Mouse (Mus musculus): ENCODE measurements around the gene Zfp958. TPM values are rescaled to one million over a fixed set of nuclear protein-coding genes. Genes with fewer than 3 reads are reported as not detected.
"Not testable (repeated sequence)": the region's sequence is repeated elsewhere in the genome, so short reads cannot be mapped to it uniquely, and the experiment has no call there.

Gene Zfp958
- total and polyA plus RNA-seq, 3 experiments, result 5.6 to 206 (median 10.7) TPM

- Histone ChIP-seq H3K9me3 (replicated peaks; ENCODE audit: insufficient read depth, low read length) (no peaks in the 10 kb centered on the region), H3K27ac (ENCODE audit: control insufficient read depth, low read depth, low read length) (no peak overlapping the region), H3K9ac (ENCODE audit: control insufficient read depth, low read depth, low read length, poor library complexity, severe bottlenecking) (no peak overlapping the region), H3K4me1 (ENCODE audit: control insufficient read depth in 1 of 2, insufficient read depth in 2 of 2, low read length in 2 of 2) (peaks cover 0 to 3% of the 10 kb centered on the region in 2 experiments; a peak in 1 of 4 replicates), H3K79me2 (ENCODE audit: control insufficient read depth, insufficient read depth, low read length, poor library complexity) (peaks cover 11% of the 10 kb centered on the region), H3K4me3 (ENCODE audit: control insufficient read depth in 1 of 2, insufficient read depth in 1 of 2, low read depth in 2 of 2, low read length in 2 of 2) (no peak overlapping the region), H3K36me3 (ENCODE audit: control insufficient read depth in 1 of 2, insufficient read depth in 2 of 2, low read length in 2 of 2) (peaks cover 0 to 2% of the 10 kb centered on the region in 2 experiments; a peak in 2 of 4 replicates), H3K27me3 (ENCODE audit: control insufficient read depth in 1 of 2, insufficient read depth in 2 of 2, low read length in 2 of 2) (no peaks in the 10 kb centered on the region)
- DNase-seq (ENCODE audit: low read depth, low spot score), result no peak
- TF ChIP-seq MAFK (IDR thresholded peaks at IDR 0.05; ENCODE audit: borderline replicate concordance, low read depth, low read length) (no peak), CHD2 (IDR thresholded peaks at IDR 0.05; ENCODE audit: low read length) (no peak), MYC (IDR thresholded peaks at IDR 0.05; ENCODE audit: low read depth, low read length) (no peak), HCFC1 (IDR thresholded peaks at IDR 0.05; ENCODE audit: low read depth, low read length) (no peak), MYB (IDR thresholded peaks at IDR 0.05; ENCODE audit: low read depth, low read length) (no peak), ZC3H11A (IDR thresholded peaks at IDR 0.05; ENCODE audit: low read depth, low read length) (no peak), POLR2AphosphoS2 (IDR thresholded peaks at IDR 0.05; ENCODE audit: low read length) (no peak), SMC3 (IDR thresholded peaks at IDR 0.05; ENCODE audit: low read depth, low read length) (no peak), CTCF (IDR thresholded peaks at IDR 0.05 in 2 of 3, conservative IDR thresholded peaks at IDR 0.05 in 1 of 3; ENCODE audit: control insufficient read depth in 1 of 3, insufficient read depth in 1 of 3, low read depth in 2 of 3, low read length in 3 of 3, poor library complexity in 1 of 3, severe bottlenecking in 1 of 3) (no peak), KAT2A (conservative IDR thresholded peaks at IDR 0.05; ENCODE audit: low read depth, low read length) (no peak), SIN3A (IDR thresholded peaks at IDR 0.05; ENCODE audit: low read length) (no peak), ELF1 (IDR thresholded peaks at IDR 0.05; ENCODE audit: low read depth, low read length) (no peak), POLR2AphosphoS5 (IDR thresholded peaks at IDR 0.05; ENCODE audit: borderline replicate concordance, low read depth, low read length) (no peak), MXI1 (IDR thresholded peaks at IDR 0.05; ENCODE audit: low read depth, low read length) (no peak), NELFE (IDR thresholded peaks at IDR 0.05; ENCODE audit: low read depth, low read length) (no peak), GABPA (IDR thresholded peaks at IDR 0.05; ENCODE audit: low read depth, low read length) (no peak)
These were observed 4.1 kb upstream of the Zfp958 start for GRCm38 (mm10) chr8:4608896-4609295.

DNA sequence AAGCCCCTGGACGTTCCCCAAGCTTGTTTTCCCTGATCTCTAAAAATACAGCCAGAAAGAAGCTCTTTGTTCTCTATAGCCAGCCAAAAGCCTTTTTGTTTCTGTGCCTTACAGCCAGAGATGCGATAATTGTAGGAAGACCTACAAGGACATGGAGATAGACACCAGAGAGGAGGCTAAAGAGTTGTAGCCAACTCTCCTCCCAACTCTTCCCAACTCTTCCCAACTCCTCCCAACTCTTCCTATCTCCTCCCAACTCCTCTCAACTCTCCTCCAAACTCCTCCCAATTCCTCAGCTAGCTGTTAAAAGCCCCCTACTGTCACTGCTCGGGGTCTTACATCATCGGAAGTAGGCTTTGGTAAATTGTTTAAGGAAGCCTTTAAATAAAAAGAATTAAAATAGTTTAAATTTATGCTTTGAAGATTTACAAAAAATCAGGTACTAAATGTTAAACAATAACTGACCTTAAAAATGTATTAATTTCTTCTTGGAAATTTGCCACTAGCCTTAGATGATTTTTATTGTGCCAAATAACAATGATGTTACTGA is 1.3 kb upstream of the Zfp958 start:
- H3K27me3 ChIP-seq (ENCODE audit: control insufficient read depth in 1 of 2, insufficient read depth in 2 of 2, low read length in 2 of 2); H3K9me3 ChIP-seq (replicated peaks; ENCODE audit: insufficient read depth, low read length); H3K4me3 ChIP-seq (ENCODE audit: control insufficient read depth in 1 of 2, insufficient read depth in 1 of 2, low read depth in 2 of 2, low read length in 2 of 2); H3K9ac ChIP-seq (ENCODE audit: control insufficient read depth, low read depth, low read length, poor library complexity, severe bottlenecking); DNase-seq (ENCODE audit: low read depth, low spot score); H3K27ac ChIP-seq (ENCODE audit: control insufficient read depth, low read depth, low read length): not testable (repeated sequence)
- peaks cover 24% of the 10 kb centered on the region for H3K79me2 ChIP-seq (ENCODE audit: control insufficient read depth, insufficient read depth, low read length, poor library complexity)
- H3K36me3 ChIP-seq (ENCODE audit: control insufficient read depth in 1 of 2, insufficient read depth in 2 of 2, low read length in 2 of 2), result peaks cover 0 to 12% of the 10 kb centered on the region in 2 experiments; a peak in 3 of 4 replicates
- peaks cover 2 to 13% of the 10 kb centered on the region in 2 experiments; a peak in 3 of 4 replicates for H3K4me1 ChIP-seq (ENCODE audit: control insufficient read depth in 1 of 2, insufficient read depth in 2 of 2, low read length in 2 of 2)

Data from MEL (cell line).